Mouse (Mus musculus): ENCODE data around the gene Nfatc4.

- no peak for TF ChIP-seq RAD21 (IDR thresholded peaks at IDR 0.05; ENCODE audit: low read depth, low read length)
- TF ChIP-seq CTCF (conservative IDR thresholded peaks at IDR 0.05 in 1 of 2, IDR thresholded peaks at IDR 0.05 in 1 of 2; ENCODE audit: low read depth in 2 of 2, low read length in 2 of 2) = no peak
- TF ChIP-seq SIN3A (IDR thresholded peaks at IDR 0.05; ENCODE audit: low read length) = no peak
- no peak for TF ChIP-seq KAT2A (IDR thresholded peaks at IDR 0.05; ENCODE audit: insufficient replicate concordance, low read length)
- TF ChIP-seq NRF1 (IDR thresholded peaks at IDR 0.05; ENCODE audit: low read depth, low read length) = no peak
- TF ChIP-seq HCFC1 (IDR thresholded peaks at IDR 0.05; ENCODE audit: low read depth, low read length) = no peak
- no peak for TF ChIP-seq ZC3H11A (IDR thresholded peaks at IDR 0.05; ENCODE audit: low read depth, low read length)
- TF ChIP-seq POLR2A (IDR thresholded peaks at IDR 0.05; ENCODE audit: low read depth, low read length) = no peak
Observed at GRCm38 (mm10) chr14:55782361-55782960, 40.5 kb upstream of the Nfatc4 start.

Data from CH12.LX (cell line).